Mouse (Mus musculus) liver, embryonic 16.5 days (tissue): ENCODE measurements around the gene Pgm2. TPM values are rescaled to one million over a fixed set of nuclear protein-coding genes. Genes with fewer than 3 reads are reported as not detected.

Experiments used
- ATAC-seq: fragments of 200-750 bp; cut with Nextera tagmentation; 2 replicates; pipeline ENCODE4 v1.8.0; 2017; ENCODE audit warnings: low read depth, mild to moderate bottlenecking, moderate number of reproducible peaks, moderate library complexity
- H3K27ac ChIP-seq: fragments of 300-500 bp; sonication (generic); 2 replicates; pipeline ENCODE4 v1.5.1; 2014; ENCODE audit warnings: mild to moderate bottlenecking, low read length
- H3K27me3 ChIP-seq: fragments of 300-500 bp; sonication (generic); 2 replicates; pipeline ENCODE4 v1.6.1; 2014; ENCODE audit warnings: low read depth, low read length, mixed read lengths; ENCODE audit not compliant: control insufficient read depth, insufficient read depth
- H3K36me3 ChIP-seq: fragments of 300-500 bp; sonication (generic); 2 replicates; pipeline ENCODE4 v1.6.1; 2014; ENCODE audit warnings: mild to moderate bottlenecking; ENCODE audit not compliant: control insufficient read depth, insufficient read depth
- H3K4me1 ChIP-seq: fragments of 300-500 bp; sonication (generic); 2 replicates; pipeline ENCODE4 v1.6.1; 2014; ENCODE audit warnings: low read depth, low read length, mixed read lengths; ENCODE audit not compliant: control insufficient read depth
- H3K4me2 ChIP-seq: fragments of 300-500 bp; sonication (generic); 2 replicates; pipeline ENCODE4 v1.6.1; 2014; ENCODE audit warnings: low read depth, low read length, mixed read lengths
- H3K4me3 ChIP-seq: fragments of 300-500 bp; sonication (generic); 2 replicates; pipeline ENCODE4 v1.5.1; 2014; ENCODE audit warnings: low read depth, mild to moderate bottlenecking, low read length
- H3K9ac ChIP-seq: fragments of 300-500 bp; sonication (generic); 2 replicates; pipeline ENCODE4 v1.6.1; 2014; ENCODE audit warnings: low read depth, low read length
- H3K9me3 ChIP-seq: fragments of 300-500 bp; sonication (generic); replicated peaks from 2 replicates; pipeline ENCODE4 v1.6.1; 2016; ENCODE audit warnings: low read length; ENCODE audit not compliant: control insufficient read depth
- WGBS: fragments of 180-500 bp; shearing (Covaris S2); extraction: QIAGEN DNeasy Blood & Tissue Kit; methylation state at CpG from one replicate; pipeline ENCODE4 v1.1.7; 2014; ENCODE audit not compliant: insufficient replicate concordance; 5-methylcytosine and 5-hydroxymethylcytosine counted together
- polyA plus RNA-seq: library from polyadenylated mRNA; unstranded; fragments of >200 nt; fragmentation: Nextera tagmentation; extraction: Ambion mirVana; gene quantifications from 2 replicates; pipeline ENCODE4 v1.2.1, GENCODE M21; 2015

The Pgm2 gene
- polyA plus RNA-seq, 1 experiment from 2014 or later: 12.8 TPM

DNA sequence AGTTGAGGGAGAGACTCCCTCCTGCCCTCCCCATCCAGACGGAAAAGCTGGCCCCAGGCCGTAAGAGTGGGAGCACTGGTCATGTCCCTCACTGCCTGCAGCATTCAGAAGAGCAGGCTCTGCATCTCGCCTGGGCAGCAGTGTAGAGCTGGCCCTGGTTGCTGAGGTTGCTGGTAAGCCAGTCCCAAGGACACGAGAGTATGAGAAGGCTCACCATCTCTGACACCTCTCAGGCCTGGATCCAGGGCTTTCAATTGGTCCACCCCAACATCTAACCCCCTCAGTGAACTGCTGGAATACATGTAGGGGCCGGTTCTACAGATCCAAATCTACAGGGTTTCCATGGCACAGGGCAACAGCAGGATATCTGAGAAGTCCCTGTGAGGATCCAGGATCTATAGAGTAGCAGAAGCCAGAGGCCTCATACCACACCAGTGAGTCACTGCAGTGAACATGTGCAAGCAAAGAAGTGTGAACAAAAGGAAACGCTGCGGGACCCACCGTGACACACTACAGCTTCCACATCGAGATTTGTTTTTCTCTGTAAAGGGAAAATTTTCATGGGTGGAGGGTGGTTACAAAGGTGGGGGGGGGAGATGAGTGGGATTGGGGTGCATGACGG lies 53.7 kb downstream of the Pgm2 start:
- Histone ChIP-seq H3K4me2 (no peak overlapping the region), H3K27ac (no peak overlapping the region), H3K4me3 (no peak overlapping the region), H3K9me3 (no peaks in the 10 kb centered on the region), H3K9ac (no peak overlapping the region), H3K36me3 (no peaks in the 10 kb centered on the region), H3K27me3 (no peaks in the 10 kb centered on the region), H3K4me1 (peaks cover 15% of the 10 kb centered on the region)
- WGBS: 56% methylated on average over 10 of the region's 10 CpGs
- ATAC-seq: no peak

DNA sequence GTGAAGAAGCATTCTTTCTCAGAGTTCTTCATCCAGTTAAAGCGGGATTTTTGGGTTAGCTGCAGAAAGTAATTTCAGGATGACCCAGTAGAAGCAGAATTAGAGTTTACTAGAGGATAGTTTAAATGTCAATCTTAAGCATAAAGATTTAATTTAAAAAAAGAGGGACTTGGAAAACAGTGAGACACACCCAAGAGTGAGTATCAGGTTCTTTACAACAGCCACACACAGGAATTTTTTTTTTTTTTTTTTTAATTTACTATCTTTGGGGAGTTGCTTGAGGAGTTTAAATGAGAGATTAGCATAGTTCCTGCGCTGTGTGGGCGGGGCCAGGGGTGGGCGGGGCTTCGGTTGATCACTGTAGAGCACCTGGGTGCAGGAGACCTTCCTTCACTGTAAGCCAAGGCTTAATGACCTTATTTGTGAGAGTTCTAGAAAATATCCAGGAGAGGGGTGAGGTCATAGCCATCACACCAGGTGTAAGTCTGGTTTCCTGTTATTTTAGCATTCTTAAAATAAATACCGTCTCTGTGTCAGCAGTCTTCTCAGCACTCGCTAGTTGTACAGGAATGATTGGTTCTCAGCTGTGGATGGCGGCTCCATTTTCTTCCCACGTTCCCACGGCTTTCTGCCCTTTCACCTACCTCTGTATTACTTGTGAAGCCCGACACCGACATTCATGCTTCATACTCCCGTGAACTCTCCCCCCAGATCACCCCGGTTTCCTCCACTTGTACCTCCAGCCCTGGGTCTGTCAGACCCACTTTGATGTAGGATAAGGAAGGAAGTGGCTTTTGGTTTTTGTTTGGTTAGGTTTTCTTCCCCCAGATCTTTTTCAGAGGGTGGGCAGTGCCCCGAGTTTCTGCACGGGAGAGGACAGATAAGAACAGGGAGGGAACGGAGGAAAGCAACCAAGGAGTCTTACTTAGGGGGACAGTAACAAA lies 56.7 kb downstream of the Pgm2 start:
- Histone ChIP-seq H3K27me3 (no peaks in the 10 kb centered on the region), H3K9me3 (no peaks in the 10 kb centered on the region), H3K4me2 (peak overlapping the region; percentile 65), H3K9ac (peak overlapping the region; percentile 34), H3K4me1 (peaks cover 15% of the 10 kb centered on the region), H3K4me3 (peak overlapping the region; percentile 40), H3K27ac (no peak overlapping the region; the same call in 1 of the 2 replicates), H3K36me3 (no peaks in the 10 kb centered on the region)
- peak; percentile 88 for ATAC-seq
- WGBS: 5% methylated on average over 17 of the region's 17 CpGs

DNA sequence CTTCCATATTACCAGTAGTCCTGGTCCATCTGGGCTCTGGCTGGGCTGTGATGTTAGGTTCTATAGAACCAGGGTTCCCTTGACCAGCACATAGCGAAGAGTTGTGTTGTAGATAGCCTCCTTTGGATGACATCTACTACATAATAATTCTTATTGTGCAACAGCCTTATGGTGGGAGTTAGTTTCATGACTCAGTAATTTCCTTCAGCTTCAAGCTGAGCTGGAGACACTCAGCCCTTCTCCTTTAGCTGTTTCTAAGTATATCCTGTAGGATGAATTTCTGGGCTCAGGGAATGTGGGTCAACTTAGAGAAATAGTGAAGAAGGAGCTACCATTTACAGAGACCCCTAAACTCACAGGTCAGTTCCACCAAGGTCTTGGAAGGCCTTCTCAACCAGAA lies 60.6 kb downstream of the Pgm2 start:
- H3K9me3 ChIP-seq: no peaks in the 10 kb centered on the region
- WGBS: 58% methylated on average over 1 of the region's 1 CpGs
- no peak for ATAC-seq

DNA sequence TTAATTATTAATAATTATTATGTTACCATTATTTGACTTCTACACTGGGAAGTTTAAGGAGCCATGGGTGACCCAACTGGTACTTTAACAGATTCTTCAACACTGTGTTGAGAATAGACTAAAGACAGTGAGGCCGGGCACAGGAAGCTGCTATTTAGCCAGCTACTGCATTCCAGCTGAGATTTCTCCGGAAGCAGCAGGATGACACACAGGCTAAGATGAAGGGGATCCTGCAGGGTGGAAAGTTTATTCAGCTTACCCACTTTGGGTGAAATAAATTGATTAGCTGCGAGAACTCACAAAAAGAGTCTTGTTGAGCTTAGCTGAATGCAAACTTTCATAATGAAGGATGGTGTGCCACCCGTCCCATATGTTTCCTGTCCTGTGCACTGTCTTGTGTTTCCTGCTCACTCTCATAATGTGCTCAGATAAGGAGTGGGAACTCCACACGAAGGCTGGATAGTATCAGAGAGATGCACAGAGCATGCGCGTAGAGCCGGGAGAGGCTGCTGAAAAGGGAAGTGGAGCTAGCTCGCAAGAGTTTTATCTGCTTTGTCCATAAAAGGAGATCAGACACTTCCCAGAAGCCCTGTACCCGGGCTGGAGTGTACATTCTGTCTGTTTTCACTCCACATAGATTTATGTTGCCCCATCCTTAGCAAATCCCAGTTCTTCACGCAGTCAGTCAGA lies 63.3 kb downstream of the Pgm2 start, which contains the start of gene Tbc1d1:
Tbc1d1 (plus strand) TSS at position 445 of the 690 bp plus-strand sequence.
- no peak within 1 kb of the TSS for H3K27ac ChIP-seq
- peaks cover 15% of the 10 kb centered on the region for H3K27me3 ChIP-seq
- H3K4me3 ChIP-seq: 0 out of 2 replicates have a peak within 1 kb of the TSS, but pooled peaks have one; percentile 8
- H3K9ac ChIP-seq: no peak within 1 kb of the TSS
- peak within 1 kb of the TSS; percentile 45 for H3K4me2 ChIP-seq
- no peaks in the 10 kb centered on the region for H3K36me3 ChIP-seq
- peak; percentile 70 for ATAC-seq
- no peaks in the 10 kb centered on the region for H3K9me3 ChIP-seq
- WGBS: 10% methylated on average over 11 of the region's 11 CpGs
- H3K4me1 ChIP-seq: peaks cover 28% of the 10 kb centered on the region

More for the DNA sequence above, 60.6 kb downstream of the Pgm2 start:
- no peak overlapping the region for H3K4me3 ChIP-seq
- no peak overlapping the region for H3K27ac ChIP-seq
- H3K27me3 ChIP-seq: peaks cover under 1% of the 10 kb centered on the region; the same call in 1 of the 2 replicates
- peaks cover 26% of the 10 kb centered on the region for H3K4me1 ChIP-seq
- H3K36me3 ChIP-seq: no peaks in the 10 kb centered on the region
- no peak overlapping the region for H3K4me2 ChIP-seq
- H3K9ac ChIP-seq: no peak overlapping the region

DNA sequence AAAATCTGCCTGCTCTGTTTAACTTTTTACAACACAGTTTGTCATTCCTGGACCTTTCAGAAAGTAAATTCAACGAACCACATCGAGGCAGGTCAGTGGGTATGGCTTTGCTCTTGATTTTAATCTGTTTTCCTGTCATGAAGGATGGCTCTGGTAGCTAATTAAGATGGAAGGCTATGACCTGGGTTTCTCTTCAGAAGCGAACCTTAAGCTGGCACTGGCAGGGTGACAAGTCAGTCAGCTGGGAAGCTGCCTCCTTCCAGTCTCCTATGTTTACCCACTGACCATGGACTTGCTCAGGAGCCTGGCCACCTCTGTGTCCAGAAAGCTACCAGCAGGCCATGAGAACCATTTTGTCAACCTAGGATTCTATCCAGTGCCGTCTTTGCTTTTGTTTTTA lies 63.8 kb downstream of the Pgm2 start:
- Histone ChIP-seq H3K9ac (no peak overlapping the region), H3K4me1 (peaks cover 34% of the 10 kb centered on the region), H3K36me3 (no peaks in the 10 kb centered on the region), H3K4me2 (peak overlapping the region; percentile 45), H3K27ac (no peak overlapping the region), H3K27me3 (peaks cover 15% of the 10 kb centered on the region), H3K9me3 (no peaks in the 10 kb centered on the region), H3K4me3 (0 out of 2 replicates have a peak overlapping the region, but pooled peaks have one; percentile 8)
- WGBS: 25% methylated on average over 4 of the region's 4 CpGs
- no peak for ATAC-seq

DNA sequence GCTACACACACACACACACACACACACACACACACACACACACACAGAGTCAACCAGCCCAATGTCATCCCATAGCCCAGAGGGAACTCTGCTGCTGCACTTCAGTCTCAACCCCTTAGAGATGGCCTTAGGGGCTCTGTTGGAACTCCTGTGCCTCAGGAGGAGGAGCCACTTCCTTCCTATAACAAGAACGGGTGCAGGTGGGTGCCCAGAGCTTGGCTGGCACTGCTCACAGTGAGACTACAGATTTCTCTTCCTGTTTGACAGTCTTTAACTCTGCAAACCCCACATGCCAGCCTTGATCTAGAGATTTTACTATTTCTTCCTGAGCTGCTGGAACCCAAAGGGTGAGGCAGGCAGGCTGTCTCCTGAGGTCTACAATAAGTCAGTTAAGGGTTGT lies 65.2 kb downstream of the Pgm2 start:
- H3K4me1 ChIP-seq: peaks cover 44% of the 10 kb centered on the region
- no peaks in the 10 kb centered on the region for H3K36me3 ChIP-seq
- WGBS: 38% methylated on average over 1 of the region's 1 CpGs
- H3K27ac ChIP-seq: no peak overlapping the region
- H3K4me3 ChIP-seq: no peak overlapping the region
- no peaks in the 10 kb centered on the region for H3K9me3 ChIP-seq
- H3K9ac ChIP-seq: no peak overlapping the region
- no peak for ATAC-seq
- no peak overlapping the region for H3K4me2 ChIP-seq
- peaks cover 15% of the 10 kb centered on the region for H3K27me3 ChIP-seq

DNA sequence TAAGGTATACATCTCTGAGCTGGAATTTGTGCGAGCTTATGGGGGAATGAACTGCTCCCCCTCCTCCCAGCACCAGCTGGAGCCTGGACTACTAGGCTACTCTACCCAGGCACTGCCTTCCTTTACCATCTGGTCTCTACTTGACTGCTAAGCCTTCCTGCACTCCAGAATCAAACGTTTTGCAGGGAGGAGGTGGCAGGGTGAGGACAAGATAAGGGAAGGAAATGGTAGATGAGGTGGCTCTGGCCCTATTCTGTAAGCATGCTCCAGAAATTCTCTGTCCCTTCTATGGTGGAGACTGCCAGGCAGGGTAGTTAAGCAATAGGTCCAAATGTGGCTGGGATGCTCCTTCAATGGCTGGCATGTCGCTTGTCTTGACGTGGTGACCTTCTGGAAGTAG lies 65.8 kb downstream of the Pgm2 start:
- peaks cover 15% of the 10 kb centered on the region for H3K27me3 ChIP-seq
- H3K9ac ChIP-seq: no peak overlapping the region
- H3K9me3 ChIP-seq: no peaks in the 10 kb centered on the region
- no peak; the same call in 1 of the 2 replicates for ATAC-seq
- WGBS: 27% methylated on average over 4 of the region's 4 CpGs
- H3K36me3 ChIP-seq: no peaks in the 10 kb centered on the region
- peak overlapping the region; percentile 90 for H3K4me2 ChIP-seq
- no peak overlapping the region for H3K4me3 ChIP-seq
- H3K27ac ChIP-seq: no peak overlapping the region
- H3K4me1 ChIP-seq: peaks cover 47% of the 10 kb centered on the region

DNA sequence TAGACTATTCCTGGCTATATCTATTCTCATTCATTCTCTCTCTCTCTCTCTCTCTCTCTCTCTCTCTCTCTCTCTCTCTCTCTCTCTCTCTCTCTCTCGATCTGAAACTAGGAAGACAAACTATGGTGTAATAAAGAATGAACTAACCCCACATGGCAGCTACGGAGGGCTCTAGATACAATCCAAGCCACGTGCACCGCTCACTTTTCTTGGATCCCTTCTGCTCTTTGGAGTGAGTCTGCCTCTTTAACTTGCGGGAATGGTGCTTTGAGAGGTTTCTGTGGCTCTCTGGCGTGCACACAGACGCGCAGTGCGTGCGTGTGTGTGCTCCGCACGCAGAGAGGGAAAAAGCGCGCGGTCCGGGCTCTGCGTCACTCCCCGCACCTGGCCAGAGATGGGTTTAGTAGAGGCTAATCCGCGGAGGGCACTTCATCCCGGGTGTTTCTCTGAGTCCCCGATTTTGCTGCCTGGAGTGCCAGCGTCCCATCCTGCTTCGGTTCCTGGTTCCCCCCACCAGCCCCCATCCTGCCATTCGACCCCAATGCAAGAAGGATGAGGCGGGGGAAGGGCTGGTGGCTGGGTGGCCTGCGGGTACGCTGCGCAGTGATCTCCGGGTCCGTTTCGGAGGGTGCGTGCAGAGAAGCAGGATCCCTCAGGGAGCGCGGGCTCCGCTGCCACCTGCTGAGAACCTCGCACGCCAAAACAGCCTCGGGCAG lies 66.5 kb downstream of the Pgm2 start:
- under 1% methylated on average over 39 of the region's 39 CpGs for whole genome bisulfite sequencing
- Histone ChIP-seq H3K9ac (peak overlapping the region; percentile 68), H3K36me3 (no peaks in the 10 kb centered on the region), H3K4me1 (peaks cover 47% of the 10 kb centered on the region), H3K27me3 (peaks cover 15% of the 10 kb centered on the region), H3K4me2 (peak overlapping the region; percentile 90), H3K9me3 (no peaks in the 10 kb centered on the region), H3K27ac (no peak overlapping the region), H3K4me3 (peak overlapping the region; percentile 76)
- ATAC-seq: no peak
